Mouse (Mus musculus): Measurements from ENCODE around the gene Prpf4b.
"Not testable (repeated sequence)": the region's sequence is repeated elsewhere in the genome, so short reads cannot be mapped to it uniquely, and the experiment has no call there.

The Prpf4b gene

GRCm38 (mm10) chr13:34875166-34875710 lies at the start of gene Prpf4b:
Gene Prpf4b (plus strand): TSS chr13:34875302.
- peak; percentile 89 to 94 for DNase-seq

DNA sequence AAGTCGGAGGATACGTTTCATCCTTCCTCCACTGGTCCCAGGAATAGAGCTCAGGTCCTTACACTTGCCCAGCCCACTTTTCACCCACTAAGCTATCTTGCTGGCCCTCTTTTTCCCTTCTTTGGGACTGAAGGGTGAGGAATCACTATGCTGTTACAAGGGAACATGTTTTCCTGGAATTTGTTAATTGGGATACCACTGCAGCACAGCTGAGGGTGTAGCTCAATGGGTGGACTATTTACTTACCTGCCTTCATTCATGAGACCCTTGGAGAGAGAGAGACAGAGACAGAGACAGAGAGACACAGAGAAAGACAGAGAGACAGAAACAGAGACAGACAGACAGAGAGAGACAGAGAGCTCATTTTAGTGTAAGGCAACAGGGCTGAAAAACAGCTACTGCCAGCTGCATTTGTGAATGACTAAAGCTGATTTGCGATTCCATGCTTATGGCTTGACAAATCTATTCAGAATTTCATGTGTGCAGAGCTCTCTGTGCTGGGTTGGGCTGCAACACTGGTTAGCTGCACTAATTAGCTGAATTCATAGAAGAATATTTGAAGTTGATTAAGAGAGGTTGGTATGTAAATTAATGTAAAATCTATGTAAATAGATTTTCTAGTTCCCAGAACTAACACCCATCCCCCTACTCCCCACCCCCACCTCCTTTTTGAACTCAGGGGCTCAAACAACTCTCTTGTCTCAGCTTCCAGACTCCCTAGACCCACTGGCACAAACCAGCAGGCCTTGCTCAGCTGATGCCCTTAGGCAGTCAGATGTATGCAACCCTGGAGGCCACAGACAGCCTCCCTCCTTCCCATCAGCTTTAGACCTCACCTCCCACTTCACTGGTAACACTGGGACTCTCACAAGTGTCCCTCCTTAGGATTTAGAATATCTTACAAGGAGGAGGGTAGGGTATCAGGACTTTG lies 48.1 kb upstream of the Prpf4b start:
- DNase-seq = no peak

DNA sequence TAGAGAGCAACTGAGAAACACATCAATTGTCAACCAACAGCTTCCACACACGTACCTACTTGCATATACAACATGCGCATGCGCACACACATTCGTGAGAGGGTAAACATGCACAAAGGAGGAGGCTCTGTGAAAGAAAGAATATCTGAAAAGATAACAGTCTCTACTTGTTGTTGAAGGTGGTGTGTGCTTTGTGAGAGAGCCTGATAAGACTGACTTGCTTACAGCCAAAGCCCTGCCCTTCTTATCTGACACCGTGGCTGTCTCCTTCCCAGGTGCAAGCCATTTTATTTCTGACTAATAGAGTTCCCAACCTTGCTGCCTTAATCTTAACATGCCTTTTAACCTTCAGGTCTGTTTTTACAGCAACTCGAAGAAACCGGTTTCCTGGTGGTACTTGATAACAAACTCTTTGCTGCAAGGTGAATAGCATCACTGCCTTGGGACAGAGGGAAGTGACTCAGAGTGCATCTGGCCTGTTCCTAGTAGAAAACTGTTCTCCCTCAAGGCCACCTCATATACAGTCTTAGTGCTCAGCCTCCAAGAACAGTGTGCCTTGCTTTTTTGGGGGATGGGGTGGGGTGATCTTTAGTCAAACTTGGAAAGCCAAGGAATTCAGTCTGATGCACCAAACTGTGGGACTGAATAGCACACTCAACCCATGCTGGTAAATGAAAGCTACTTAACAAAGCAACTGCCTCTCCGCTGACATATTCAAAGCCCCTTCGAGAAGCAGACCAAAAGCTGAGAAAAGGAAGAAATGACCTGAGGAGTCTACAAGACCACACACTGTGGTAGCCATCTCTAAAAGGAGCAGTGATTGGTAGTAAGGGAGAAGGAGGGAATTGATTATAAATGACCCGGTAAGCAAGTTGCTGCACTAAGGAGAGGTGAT lies 46.9 kb upstream of the Prpf4b start:
- DNase-seq = no peak

DNA sequence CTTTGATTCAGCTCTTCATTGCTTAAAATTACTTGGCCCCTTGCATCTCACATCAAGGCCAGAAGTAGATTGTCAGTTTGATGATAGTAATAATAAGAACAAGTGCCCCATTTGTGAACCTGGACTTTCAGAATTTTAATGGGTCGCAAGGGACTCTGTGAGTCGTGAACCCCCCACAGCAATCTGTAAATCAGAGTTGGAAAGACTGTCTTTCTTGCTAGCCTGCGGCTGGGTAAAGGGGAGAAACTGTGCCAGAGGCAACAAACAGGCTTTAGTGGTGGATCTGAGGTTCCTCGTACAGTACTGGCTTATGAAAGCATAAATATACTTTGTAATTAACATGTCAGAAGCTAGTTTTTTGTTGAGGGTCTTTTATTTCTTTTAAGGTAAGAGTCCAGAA lies 32.3 kb upstream of the Prpf4b start:
- DNase-seq = no peak

- DNase-seq = no peak
Measured at GRCm38 (mm10) chr13:34850759-34851158, 24.3 kb upstream of the Prpf4b start.

DNA sequence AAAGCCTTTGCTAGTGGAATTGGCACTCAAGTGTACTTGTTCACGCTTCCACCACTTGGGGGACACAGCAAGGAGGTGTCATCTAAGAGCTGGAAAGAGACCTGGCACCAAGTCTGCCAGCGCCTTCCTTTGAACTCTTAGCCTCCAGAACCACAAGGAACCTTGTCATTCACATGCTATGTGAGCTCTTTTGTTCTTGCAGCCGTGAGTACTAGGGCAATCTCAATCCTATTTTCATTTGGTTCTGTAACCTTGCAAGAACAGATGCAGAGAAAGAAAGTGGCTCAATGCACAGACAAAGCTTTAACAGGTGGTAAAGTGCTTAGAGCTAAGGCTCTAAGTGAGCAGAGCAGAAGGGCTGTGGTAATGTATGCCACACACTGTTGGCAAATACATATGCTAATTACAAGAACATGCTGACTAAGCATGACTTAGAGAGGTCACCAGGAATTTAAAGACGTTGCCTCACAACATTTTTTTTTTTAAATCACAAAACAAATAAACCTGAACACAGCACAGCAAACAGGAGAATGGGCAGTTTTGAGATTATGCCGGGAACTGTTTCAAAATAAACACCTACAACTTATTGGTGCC lies 23.8 kb upstream of the Prpf4b start:
- no peak for DNase-seq

- DNase-seq = peak; percentile 31 to 53
Measured at GRCm38 (mm10) chr13:34857526-34857925, 17.6 kb upstream of the Prpf4b start.

- DNase-seq = no peak
Measured at GRCm38 (mm10) chr13:34859406-34859805, 15.7 kb upstream of the Prpf4b start.

DNA sequence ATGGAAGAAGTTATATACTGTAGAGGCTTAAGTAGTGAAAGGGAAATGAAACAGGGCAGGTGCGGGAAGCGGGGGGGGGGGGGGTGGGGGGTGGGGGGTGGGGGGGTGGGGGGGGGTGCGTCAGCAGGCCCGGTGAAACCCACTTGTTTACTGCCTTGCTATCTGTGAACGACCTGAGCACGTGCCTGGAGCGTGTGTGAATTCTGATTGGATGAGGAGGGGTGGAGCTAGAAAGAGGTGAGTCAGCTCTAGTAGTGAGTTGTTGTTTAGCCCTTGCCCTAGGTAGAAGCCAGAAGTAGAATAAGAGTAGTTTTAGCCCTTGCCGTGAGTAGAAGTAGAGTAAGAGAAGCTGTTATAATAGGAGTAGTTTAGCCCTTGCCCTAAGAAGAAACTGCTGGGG lies 13.9 kb upstream of the Prpf4b start:
- DNase-seq = not testable (repeated sequence)

DNA sequence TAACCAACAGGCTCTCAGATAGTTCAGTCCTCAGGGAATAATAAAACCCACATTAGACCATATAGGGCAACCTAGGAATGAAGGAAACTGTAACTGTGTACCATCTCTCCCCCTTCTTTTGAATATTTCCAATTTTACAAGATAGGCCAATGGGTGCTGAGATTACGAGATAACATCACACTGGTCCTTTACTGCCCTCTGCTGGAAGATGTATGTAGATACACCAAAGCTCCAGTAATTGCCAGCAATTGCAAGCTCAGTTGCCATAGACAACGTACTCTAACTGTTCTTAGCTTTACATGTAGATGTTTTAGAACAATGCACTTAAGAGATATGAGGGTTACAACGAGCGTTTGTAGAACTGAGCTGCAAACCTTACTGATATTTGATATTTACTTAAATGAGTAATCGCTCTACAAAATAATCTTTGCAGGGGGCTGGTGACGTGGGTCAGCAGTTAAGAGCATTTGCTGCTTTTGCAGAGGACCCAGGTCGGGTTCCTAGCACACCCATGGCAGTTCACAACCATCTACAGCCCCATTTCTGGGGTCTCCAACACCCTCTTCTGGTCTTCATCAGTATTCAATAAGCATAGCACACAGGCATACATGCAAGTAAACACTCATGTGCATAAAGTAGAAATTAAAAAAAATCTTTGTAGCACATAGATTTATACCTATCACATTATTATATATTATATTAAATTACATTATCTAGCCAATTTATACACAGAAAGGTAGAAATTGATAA lies 10.5 kb upstream of the Prpf4b start:
- peak; percentile 13 to 46 for DNase-seq

DNA sequence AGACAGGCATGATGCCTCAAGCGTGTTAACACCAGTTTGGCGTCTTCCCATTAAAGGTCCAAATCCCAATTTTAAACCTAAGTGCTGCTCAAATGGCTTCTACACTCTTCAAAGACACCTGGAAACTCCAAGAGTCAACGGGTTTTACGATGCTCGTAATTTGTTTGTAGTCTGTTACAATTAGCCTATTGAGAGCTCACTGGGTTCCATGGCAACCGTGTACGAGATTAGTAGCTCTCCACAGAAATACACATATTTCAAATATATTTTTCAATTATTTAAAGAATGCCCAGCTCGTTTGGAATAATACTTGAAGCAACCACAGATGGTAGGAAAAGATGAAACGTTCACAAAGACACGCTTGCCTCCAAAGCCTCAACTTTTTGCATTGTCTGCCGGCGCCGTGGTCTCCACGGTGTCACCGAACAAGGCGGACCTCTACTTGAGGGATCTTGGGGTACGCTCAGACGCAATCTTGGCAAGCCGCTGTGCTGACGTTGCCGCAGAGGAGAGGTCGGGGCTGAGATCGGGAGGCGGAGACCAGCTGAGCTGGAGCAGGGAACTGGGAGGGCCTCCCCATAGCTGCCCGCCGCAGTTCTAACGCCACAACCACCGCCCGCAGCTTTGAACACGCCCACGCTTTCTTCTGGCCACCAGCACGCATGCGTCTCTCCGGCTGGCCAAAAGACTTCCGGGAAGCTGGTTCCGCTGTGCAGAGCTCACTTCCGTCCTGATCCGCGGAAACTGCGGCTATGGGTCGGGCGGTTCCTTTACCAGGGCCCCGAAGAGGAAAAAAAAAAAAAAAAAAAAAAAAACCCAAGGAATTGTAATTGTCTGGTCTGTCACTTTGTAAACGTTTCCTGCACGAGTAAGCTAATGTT lies 1.1 kb upstream of the Prpf4b start:
- DNase-seq = peak; percentile 95

DNA sequence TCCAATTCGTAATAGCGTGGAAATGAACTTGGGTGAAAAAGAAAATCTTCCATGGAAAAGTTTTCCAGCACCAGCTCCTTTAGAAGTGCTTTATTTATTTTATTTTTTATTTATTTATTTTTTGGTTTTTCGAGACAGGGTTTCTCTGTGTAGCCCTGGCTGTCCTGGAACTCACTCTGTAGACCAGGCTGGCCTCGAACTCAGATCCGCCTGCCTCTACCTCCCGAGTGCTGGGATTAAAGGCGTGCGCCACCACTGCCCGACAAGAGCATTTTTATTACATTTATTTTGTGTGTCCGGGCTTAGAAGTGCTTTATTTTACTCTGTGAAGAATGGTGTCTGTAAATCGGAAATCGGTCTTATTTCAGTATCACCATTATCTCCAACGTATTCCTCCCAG lies 366 bp upstream of the Prpf4b start:
- peak; percentile 22 to 37 for DNase-seq

DNA sequence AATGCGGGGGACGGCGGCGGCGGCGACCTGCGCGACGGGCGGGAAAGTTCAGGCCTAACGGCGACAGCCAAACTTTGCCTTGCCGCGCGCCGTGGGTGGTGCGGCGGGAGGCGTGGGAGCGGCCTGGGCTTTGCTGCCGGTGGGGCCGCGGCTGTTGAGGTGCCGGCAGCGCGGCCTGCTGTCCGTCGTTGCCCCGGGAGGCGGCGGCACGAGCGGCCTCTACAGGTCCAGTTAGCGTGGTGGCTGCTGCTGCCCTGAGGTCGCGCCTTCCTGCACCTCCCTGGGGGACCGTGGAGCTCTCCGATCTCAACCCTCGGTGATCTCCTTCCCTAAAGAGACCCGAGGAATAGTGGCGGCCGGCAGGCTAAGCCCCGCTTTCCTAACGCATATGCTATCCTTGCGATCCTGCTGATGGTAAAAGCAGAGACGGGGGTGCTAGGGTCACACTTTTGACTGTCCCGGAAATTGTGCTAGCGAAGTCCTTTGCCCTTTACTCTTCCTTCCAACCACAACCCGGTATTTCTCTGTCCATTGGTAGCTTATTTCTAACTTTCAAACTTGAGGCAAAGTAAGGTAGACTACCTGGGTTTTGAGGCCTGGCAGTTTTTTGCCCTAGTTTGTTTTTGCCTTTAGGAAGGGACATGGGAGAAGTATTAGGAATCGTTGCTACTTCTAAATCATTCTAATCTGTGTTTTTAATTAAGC lies 791 bp downstream of the Prpf4b start:
- peak; percentile 60 to 63 for DNase-seq

DNA sequence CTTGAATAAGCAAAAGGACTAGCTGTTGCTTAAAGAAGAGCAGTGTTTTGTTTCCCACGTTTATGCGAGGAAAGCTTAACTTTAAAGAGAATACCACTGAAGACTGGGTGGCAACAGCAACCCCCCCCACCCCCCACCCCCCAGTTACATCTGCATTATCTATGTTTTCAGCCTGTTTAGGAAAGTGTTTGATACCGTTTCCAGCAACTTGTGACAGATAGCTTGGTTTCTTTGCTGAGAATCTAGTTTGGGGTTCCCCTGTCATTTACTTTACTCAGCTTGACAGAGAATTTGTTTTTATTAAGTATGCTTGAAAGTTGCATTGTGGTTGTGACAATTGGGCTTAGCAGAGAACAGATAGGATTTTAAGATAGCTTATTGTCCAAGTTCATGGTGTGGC lies 1.4 kb downstream of the Prpf4b start:
- no peak for DNase-seq

DNA sequence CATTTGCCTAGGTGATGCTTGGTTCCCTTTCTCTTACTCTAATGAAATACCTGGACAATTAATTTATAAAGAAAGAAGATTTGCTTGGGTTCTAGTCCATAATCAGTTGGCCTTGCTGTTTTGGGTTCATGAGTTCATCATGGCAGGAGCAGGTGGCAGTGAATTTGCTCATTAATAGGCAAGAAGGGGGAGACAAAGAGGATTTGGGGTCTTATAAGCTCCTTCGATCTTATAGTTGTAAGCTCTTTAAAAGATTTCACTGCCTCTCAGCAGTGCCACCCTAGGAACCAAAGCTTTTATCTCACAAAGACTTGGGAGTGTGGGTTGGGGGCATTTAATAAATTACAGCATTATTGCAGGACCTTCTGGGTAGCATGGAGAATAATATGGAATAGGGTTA lies 17.8 kb downstream of the Prpf4b start:
- DNase-seq = no peak

- no peak for DNase-seq
Measured at GRCm38 (mm10) chr13:34914614-34915013, 39.5 kb downstream of the Prpf4b start.

DNA sequence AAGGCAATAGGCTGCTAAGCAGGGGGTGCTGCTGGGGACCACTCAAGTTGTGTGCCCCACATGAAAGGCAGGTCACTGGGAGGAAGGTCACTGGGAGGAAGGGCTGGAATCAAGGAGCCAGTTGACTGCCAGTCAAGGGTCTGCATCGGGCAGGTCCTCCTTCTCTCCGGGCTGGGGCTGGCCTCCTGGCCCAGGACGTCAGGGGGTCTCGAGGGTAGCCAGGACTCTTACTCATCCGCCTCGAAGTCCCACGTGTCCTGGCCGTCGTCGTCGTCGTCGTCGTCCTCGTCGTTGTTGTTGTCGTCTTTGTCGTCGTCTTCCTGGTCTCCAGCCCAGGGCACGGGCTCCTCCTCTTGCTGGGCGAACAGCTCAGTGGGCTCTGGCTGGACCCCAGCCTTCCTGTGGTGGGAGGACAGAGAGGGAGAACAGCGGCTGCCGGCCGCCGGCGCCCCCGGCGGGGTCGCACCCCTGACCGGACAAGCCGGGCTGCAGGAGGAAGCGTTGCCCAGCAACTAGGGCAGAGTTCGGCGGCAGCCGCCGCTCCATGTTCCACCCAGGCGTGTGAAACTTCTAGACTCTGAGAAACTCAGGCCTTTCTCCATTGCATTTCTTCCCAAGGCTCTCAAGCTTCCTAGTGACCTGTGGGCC lies 41.5 kb downstream of the Prpf4b start:
- peak in 1 of 2 experiments; percentile 13 for DNase-seq

GRCm38 (mm10) chr13:34924210-34924609 lies 49.1 kb downstream of the Prpf4b start, which contains the start of the genes Fam217a and 4933417A18Rik:
Gene Fam217a (minus strand): TSS chr13:34924310.
Gene 4933417A18Rik (plus strand): TSS chr13:34924409.
- DNase-seq = no peak

- no peak for DNase-seq
Measured at GRCm38 (mm10) chr13:34934931-34935644, 60.0 kb downstream of the Prpf4b start.
